Mouse (Mus musculus): ENCODE data around the gene Mb21d2. TPM values are rescaled to one million over a fixed set of nuclear protein-coding genes. Genes with fewer than 3 reads are reported as not detected.

The Mb21d2 gene
- total and polyA plus RNA-seq, 3 experiments, result 7.7 to 8.3 (median 8.2) TPM

- no peak overlapping the region for H3K4me3 ChIP-seq
- intact Hi-C loops (cut with DNase I), result no loop called here
- H3K4me1 ChIP-seq (ENCODE audit: control insufficient read depth, insufficient read depth, low read length), result no peaks in the 10 kb centered on the region
- TF ChIP-seq EP300 (IDR thresholded peaks at IDR 0.05; ENCODE audit: insufficient read depth, low read depth, low read length) (no peak), POLR2A (IDR thresholded peaks at IDR 0.05; ENCODE audit: insufficient read depth, low read depth, low read length) (no peak), CTCF (IDR thresholded peaks at IDR 0.05) (no peak)
- H3K27ac ChIP-seq, result no peak overlapping the region
- H3K36me3 ChIP-seq (ENCODE audit: control insufficient read depth, insufficient read depth, low read length), result no peaks in the 10 kb centered on the region
- DNase-seq, result no peak
- 65% methylated on average over 5 of the region's 5 CpGs for WGBS
- no peak overlapping the region for H3K9ac ChIP-seq (ENCODE audit: low read depth, low read length)
- no peaks in the 10 kb centered on the region for H3K79me2 ChIP-seq (replicated peaks; ENCODE audit: control insufficient read depth, insufficient read depth, low read length)
- H3K27me3 ChIP-seq (ENCODE audit: control insufficient read depth, insufficient read depth, low read length), result no peaks in the 10 kb centered on the region
Observed at GRCm38 (mm10) chr16:28818749-28819285, 110.7 kb downstream of the Mb21d2 start.

- TF ChIP-seq POLR2A (IDR thresholded peaks at IDR 0.05; ENCODE audit: insufficient read depth, low read depth, low read length) (no peak), CTCF (IDR thresholded peaks at IDR 0.05) (no peak), EP300 (IDR thresholded peaks at IDR 0.05; ENCODE audit: insufficient read depth, low read depth, low read length) (no peak)
- H3K27ac ChIP-seq, result no peak overlapping the region
- H3K4me3 ChIP-seq, result no peak overlapping the region
- DNase-seq, result no peak
- H3K4me1 ChIP-seq (ENCODE audit: control insufficient read depth, insufficient read depth, low read length), result no peaks in the 10 kb centered on the region
- no peaks in the 10 kb centered on the region for H3K79me2 ChIP-seq (replicated peaks; ENCODE audit: control insufficient read depth, insufficient read depth, low read length)
- no peaks in the 10 kb centered on the region for H3K36me3 ChIP-seq (ENCODE audit: control insufficient read depth, insufficient read depth, low read length)
- no peak overlapping the region for H3K9ac ChIP-seq (ENCODE audit: low read depth, low read length)
- WGBS, result 80% methylated on average over 1 of the region's 1 CpGs
- intact Hi-C loops (cut with DNase I), result no loop called here
- H3K27me3 ChIP-seq (ENCODE audit: control insufficient read depth, insufficient read depth, low read length), result no peaks in the 10 kb centered on the region
Observed at GRCm38 (mm10) chr16:28813290-28813689, 116.2 kb downstream of the Mb21d2 start.

DNA sequence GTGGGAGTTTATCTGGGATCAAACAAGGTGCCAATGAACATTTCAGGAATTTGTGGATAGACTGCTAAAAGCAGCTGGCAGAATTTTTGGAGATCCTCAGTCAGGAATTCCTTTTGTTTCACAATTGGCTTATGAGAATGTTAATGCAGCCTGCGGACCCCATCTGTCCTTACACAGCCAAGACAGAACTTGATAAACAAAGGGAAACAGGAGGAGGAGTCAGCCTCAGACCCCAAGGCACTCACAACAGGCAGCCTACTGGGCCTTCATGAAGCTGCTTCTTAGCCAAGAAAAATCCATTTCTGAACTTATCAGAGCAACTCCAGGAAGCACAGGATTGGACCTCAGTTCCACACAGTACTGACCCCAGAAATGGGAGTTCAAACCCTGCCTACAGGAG is 120.4 kb downstream of the Mb21d2 start:
- no peak for DNase-seq
- no peak for TF ChIP-seq CTCF (IDR thresholded peaks at IDR 0.05)
- TF ChIP-seq POLR2A (IDR thresholded peaks at IDR 0.05; ENCODE audit: insufficient read depth, low read depth, low read length), result no peak
- no peak for TF ChIP-seq EP300 (IDR thresholded peaks at IDR 0.05; ENCODE audit: insufficient read depth, low read depth, low read length)
- no peaks in the 10 kb centered on the region for H3K27me3 ChIP-seq (ENCODE audit: control insufficient read depth, insufficient read depth, low read length)
- H3K4me3 ChIP-seq, result no peak overlapping the region
- 31% methylated on average over 1 of the region's 1 CpGs for WGBS
- H3K27ac ChIP-seq, result no peak overlapping the region
- H3K4me1 ChIP-seq (ENCODE audit: control insufficient read depth, insufficient read depth, low read length), result no peaks in the 10 kb centered on the region
- H3K36me3 ChIP-seq (ENCODE audit: control insufficient read depth, insufficient read depth, low read length), result no peaks in the 10 kb centered on the region
- H3K9ac ChIP-seq (ENCODE audit: low read depth, low read length), result no peak overlapping the region
- no peaks in the 10 kb centered on the region for H3K79me2 ChIP-seq (replicated peaks; ENCODE audit: control insufficient read depth, insufficient read depth, low read length)
- intact Hi-C loops (cut with DNase I), result no loop called here

DNA sequence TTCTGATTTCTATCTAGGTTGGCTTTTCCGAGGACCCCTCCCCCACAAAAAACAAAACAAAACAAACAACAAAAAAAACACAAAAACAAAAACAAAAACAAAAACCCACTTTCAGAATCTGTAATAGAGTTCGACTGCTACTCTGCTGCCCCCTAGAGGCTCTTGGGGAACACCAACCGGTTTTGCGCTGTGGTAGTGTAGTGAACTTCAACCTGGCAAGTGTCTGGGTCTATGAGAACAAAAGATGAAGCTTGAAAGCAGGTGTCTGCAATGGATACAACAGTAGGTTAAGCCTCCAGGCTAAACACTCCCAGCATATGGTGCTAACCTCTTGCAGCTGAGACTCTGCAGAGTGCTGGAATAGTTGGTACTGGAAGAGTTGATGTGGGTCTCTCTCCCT is 136.4 kb downstream of the Mb21d2 start:
- no peak overlapping the region for H3K27ac ChIP-seq
- no peak overlapping the region for H3K4me3 ChIP-seq
- no peaks in the 10 kb centered on the region for H3K4me1 ChIP-seq (ENCODE audit: control insufficient read depth, insufficient read depth, low read length)
- WGBS, result 3% methylated on average over 4 of the region's 4 CpGs
- H3K9ac ChIP-seq (ENCODE audit: low read depth, low read length), result no peak overlapping the region
- no peaks in the 10 kb centered on the region for H3K27me3 ChIP-seq (ENCODE audit: control insufficient read depth, insufficient read depth, low read length)
- no peaks in the 10 kb centered on the region for H3K36me3 ChIP-seq (ENCODE audit: control insufficient read depth, insufficient read depth, low read length)
- DNase-seq, result peak in 1 of 2 experiments; percentile 20
- TF ChIP-seq CTCF (IDR thresholded peaks at IDR 0.05) (peak; percentile 84), EP300 (IDR thresholded peaks at IDR 0.05; ENCODE audit: insufficient read depth, low read depth, low read length) (no peak), POLR2A (IDR thresholded peaks at IDR 0.05; ENCODE audit: insufficient read depth, low read depth, low read length) (no peak)
- intact Hi-C loops (cut with DNase I), result loop anchor here (1.0 kb wide), 1 partner anchor 200 kb away; no protein-coding TSS in a partner anchor
- no peaks in the 10 kb centered on the region for H3K79me2 ChIP-seq (replicated peaks; ENCODE audit: control insufficient read depth, insufficient read depth, low read length)

Other genes with a start within 250 kb of the Mb21d2 start
- 10 to 100 TPM in 1 of 2 experiments, 1 to 10 TPM in 1; 9.2 to 11.3 TPM for gene Fgf12, start 176.6 kb downstream of the Mb21d2 start, total RNA-seq (2021)
- gene Fgf12, start 176.6 kb downstream of the Mb21d2 start, polyA plus RNA-seq (2012; rRNA removed), result 8.9 and 17.6 TPM in 2 replicates

All from heart, adult 2 months (tissue).